Mouse (Mus musculus): ENCODE measurements around the gene Tph1.

Tph1 gene

DNA sequence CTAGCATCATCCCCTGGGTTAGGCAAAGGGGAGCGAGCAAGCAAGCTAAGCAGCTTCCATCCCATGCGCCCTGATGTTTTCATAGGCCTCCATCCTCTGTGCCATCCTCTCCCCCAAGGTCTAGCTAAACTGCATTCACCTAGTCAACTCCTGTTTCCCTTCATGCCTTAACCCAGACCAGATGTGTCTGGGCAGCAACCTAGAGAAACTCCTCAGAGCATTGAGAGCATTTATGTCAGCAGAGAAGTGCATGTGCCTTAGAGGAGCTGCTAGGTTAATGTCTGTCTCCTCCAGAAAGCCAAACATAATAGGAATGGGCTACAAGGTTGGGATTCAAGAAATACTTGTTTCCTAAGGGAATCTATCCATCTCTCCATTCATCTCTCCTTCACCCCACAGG is 75.3 kb downstream of the Tph1 start:
- DNase-seq: no peak
